ENCODE assay signal across 8 mouse cellular contexts in the genomic region with DNA sequence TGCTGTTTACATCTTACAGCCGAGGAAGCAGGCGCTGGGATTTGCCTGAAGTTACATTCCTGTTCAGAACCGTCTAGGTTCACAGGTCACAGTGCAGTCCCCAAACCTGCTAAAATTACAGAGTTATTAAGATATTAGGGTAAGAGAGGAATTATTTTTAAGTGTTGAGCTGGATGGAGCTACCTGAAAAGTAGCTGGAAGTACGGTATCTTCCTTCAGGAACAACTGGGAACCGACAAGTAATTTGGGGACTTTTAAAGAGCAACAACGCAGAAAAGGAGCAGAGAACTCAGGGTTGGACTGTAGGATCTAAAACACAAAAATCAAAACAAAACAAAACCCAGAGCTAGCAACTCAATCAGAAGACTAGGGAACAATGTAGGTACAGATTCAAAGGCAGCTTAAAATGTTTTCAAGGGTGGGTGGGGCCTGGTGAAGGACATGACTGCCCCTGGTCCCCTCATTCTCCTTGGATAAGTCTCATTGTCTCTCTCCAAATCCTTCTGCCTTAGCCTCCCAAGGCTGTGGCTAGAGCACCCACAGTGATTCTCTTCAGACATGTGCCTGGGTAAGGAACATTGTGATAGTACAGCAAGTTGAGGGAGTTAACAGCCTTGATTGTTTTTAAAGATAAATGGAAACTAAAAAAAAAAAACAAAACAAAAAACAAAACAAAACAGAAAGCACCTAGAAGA. TPM values are rescaled to one million over a fixed set of nuclear protein-coding genes. Genes with fewer than 3 reads are reported as not detected.
A peak's percentile ranks its signal among the peaks of the same experiment; 100 is the strongest.
DNase-seq lines count a peak whose midpoint lies in the region; ATAC-seq and TF ChIP-seq lines count a peak whose summit lies in the region.

No protein-coding gene starts in this region.

- no peak overlapping the region for H3K4me3 ChIP-seq in spleen, adult 2 months (ENCODE audit: extremely low read depth, insufficient read depth, insufficient read length)
- peak overlapping the region; percentile 63; the same call in 1 of the 2 replicates for H3K4me3 ChIP-seq in limb, embryonic 15.5 days

- H3K4me2 ChIP-seq in limb, embryonic 15.5 days, result peak overlapping the region; percentile 66

- ATAC-seq in limb, embryonic 15.5 days (ENCODE audit: insufficient number of reproducible peaks, low FRiP score, low TSS enrichment, low read depth), result no peak

- DNase-seq in adrenal gland, adult (ENCODE audit: inconsistent age in 2 of 2, low spot score in 1 of 2), result peak; percentile 14 to 50
- no peak for DNase-seq in adrenal gland, adult 2 months
- no peak for DNase-seq in spleen, adult 2 months (ENCODE audit: low read depth in 1 of 2, low spot score in 2 of 2)
- DNase-seq in spleen, postnatal 36 days (ENCODE audit: low spot score in 2 of 2), result no peak
- DNase-seq in urinary bladder, postnatal 14 days (ENCODE audit: low spot score), result no peak
- no peak for DNase-seq in T-cell, adult 2 months (ENCODE audit: low spot score)
- DNase-seq in gastrocnemius, adult 18-20 months (ENCODE audit: low spot score), result no peak

- TF ChIP-seq POLR2A in spleen, adult 2 months (IDR thresholded peaks at IDR 0.05; ENCODE audit: low read depth, low read length), result no peak

- no peak overlapping the region for H3K9ac ChIP-seq in limb, embryonic 15.5 days

- H3K4me1 ChIP-seq in spleen, adult 2 months (ENCODE audit: control insufficient read depth, insufficient read depth, insufficient read length), result peaks cover 6% of the 10 kb centered on the region
- peaks cover 5% of the 10 kb centered on the region for H3K4me1 ChIP-seq in limb, embryonic 15.5 days

- peak overlapping the region; percentile 45; the same call in 1 of the 2 replicates for H3K27ac ChIP-seq in spleen, adult 2 months (ENCODE audit: insufficient read depth, low read length)
- H3K27ac ChIP-seq in limb, embryonic 15.5 days, result peak overlapping the region; percentile 98

- WGBS in spleen, adult 2 months, result 90% methylated on average over 6 of the region's 6 CpGs
- 56% methylated on average over 6 of the region's 6 CpGs for WGBS in limb, embryonic 15.5 days

- H3K36me3 ChIP-seq in spleen, adult 2 months (ENCODE audit: control insufficient read depth, insufficient read depth, low read length), result no peaks in the 10 kb centered on the region
- H3K36me3 ChIP-seq in limb, embryonic 15.5 days, result no peaks in the 10 kb centered on the region

- H3K9me3 ChIP-seq in limb, embryonic 15.5 days, result no peaks in the 10 kb centered on the region

- TF ChIP-seq CTCF in spleen, adult 2 months (IDR thresholded peaks at IDR 0.05; ENCODE audit: extremely low read depth, insufficient read depth, insufficient read length, insufficient replicate concordance), result no peak

- H3K27me3 ChIP-seq in spleen, adult 2 months (ENCODE audit: control insufficient read depth, insufficient read depth, low read length), result no peaks in the 10 kb centered on the region
- H3K27me3 ChIP-seq in limb, embryonic 15.5 days, result no peaks in the 10 kb centered on the region

RNA-seq across cellular contexts. Expression of a gene that starts 43.9 kb away (rescaled TPM):
- 10 to 100 TPM; 29.1 to 37.7 TPM for total RNA-seq in adrenal gland, adult 2 months (2021)
- 1.7 and 2.7 TPM in 2 replicates for polyA plus RNA-seq in adrenal gland, adult 2 months (2012; rRNA removed)
- polyA plus RNA-seq in spleen, adult 2 months (2012; rRNA removed), result 2.1 and 2.5 TPM in 2 replicates
- polyA plus RNA-seq in limb, embryonic 15.5 days (2015; fragmentation: Nextera tagmentation; extraction: Ambion mirVana), result 37.9 and 46.2 TPM in 2 replicates
- 10 to 100 TPM; 19.5 to 26.1 TPM for total RNA-seq in gastrocnemius, adult 18-20 months (2021)

Comparison
In these comparisons a context has a peak if more than half of its experiments do, and no peak if none do; other contexts are left out.
1. DNase-seq: peak in adrenal gland, adult (2 of 2); none in adrenal gland, adult 2 months (single experiment), spleen, adult 2 months (0 of 2), spleen, postnatal 36 days (0 of 2), urinary bladder, postnatal 14 days (single experiment), T-cell, adult 2 months (single experiment) and gastrocnemius, adult 18-20 months (single experiment).
2. RNA of a gene that starts 43.9 kb away (polyA plus RNA-seq): 37.9 to 46.2 TPM in limb, embryonic 15.5 days; 2.1 to 2.5 TPM in spleen, adult 2 months and 1.7 to 2.7 TPM in adrenal gland, adult 2 months; every median in the first group is over 10 times any median in the second.